Mouse (Mus musculus) ovary, postnatal 14 days (tissue): ENCODE data around the gene Mbip.

ENCODE experiments used
- DNase-seq: peaks from one replicate; pipeline ENCODE4 v3.0.0; 2022; ENCODE audit warnings: low spot score

Mbip gene

GRCm38 (mm10) chr12:56288548-56288947, 57.1 kb downstream of the Mbip start:
- DNase-seq, result no peak

GRCm38 (mm10) chr12:56286828-56287227, 58.9 kb downstream of the Mbip start:
- DNase-seq, result no peak

- no peak for DNase-seq
These were observed 61.5 kb downstream of the Mbip start for GRCm38 (mm10) chr12:56284210-56284609.

- no peak for DNase-seq
These were observed 64.0 kb downstream of the Mbip start for GRCm38 (mm10) chr12:56281649-56282048.
